Mouse (Mus musculus): Measurements from ENCODE around the gene Dus3l.
A peak's percentile ranks its signal among the peaks of the same experiment; 100 is the strongest.

Gene Dus3l

DNA sequence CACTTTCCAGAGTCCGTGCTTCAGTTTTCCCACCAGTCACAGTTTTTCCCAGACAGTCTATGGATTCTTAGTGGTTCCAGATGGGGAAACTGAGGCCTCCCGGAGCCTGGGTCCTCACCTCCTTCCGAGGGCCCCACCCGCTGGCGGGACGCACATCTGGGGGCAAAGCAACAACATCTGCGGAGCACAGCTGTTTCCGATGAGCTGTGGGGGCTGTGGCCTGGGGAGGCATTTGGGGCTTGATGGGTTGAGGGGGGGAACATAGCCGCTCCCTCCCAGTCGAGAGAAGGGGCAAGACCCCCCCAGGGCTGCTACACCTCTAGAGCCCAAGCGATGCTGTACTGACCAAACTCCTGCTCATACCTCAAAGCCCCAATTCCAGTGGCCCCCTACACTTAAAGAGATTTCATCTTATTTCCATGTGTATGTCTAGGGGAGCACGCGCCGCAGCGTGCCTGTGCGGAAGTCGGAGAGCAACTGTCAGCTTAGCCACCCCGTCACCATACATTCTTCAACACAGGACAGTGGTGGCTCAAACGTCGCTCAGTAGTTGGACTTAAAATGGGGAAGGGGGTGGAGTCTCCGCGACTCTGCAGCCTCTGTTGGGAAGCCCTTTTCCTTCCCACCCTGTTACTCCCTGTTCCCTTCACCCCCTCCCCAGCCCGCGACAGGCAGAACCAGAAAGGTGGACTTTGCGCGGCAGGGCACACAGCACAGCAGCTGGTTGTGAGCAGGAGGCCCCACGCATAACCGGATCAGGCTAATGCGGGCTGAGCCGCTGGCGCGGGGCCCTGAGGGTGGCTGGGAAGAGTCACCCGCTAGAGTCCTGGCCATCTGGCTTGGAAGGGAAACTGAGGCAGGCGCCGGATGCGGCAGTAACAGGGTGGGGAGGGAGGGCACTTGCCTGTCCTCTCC is 10.0 kb upstream of the Dus3l start:
- no peak for DNase-seq (ENCODE audit: extremely low read depth, low read depth)

GRCm38 (mm10) chr17:56756703-56757399 is 7.7 kb upstream of the Dus3l start:
- no peak for DNase-seq (ENCODE audit: extremely low read depth, low read depth)

- DNase-seq (ENCODE audit: extremely low read depth, low read depth) = peak; percentile 37
Observed at GRCm38 (mm10) chr17:56757416-56758123, 7.0 kb upstream of the Dus3l start, which contains the start of gene Nrtn. Nrtn (minus strand) TSS chr17:56757530.

- no peak for DNase-seq (ENCODE audit: extremely low read depth, low read depth)
Observed at GRCm38 (mm10) chr17:56758132-56758531, 6.4 kb upstream of the Dus3l start.

DNA sequence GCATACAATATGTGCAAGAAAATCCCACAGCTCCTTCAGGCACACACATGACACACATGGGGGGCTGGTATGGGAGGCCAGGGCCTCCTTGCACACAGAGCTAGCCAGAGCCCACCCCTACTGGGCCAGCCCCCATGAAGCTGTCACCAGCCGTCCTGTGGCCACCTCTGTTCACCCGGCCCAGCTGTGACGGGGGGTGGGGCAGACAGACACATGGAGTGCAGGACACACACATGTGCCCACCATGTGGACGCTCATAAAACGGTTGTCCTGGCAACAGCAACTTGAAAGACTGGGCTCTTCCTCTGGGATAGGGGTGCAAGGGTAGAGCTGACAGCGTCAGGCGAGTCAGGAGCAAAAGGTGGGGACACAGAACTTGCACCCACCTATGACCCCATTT is 5.3 kb upstream of the Dus3l start:
- DNase-seq (ENCODE audit: extremely low read depth, low read depth) = no peak

DNA sequence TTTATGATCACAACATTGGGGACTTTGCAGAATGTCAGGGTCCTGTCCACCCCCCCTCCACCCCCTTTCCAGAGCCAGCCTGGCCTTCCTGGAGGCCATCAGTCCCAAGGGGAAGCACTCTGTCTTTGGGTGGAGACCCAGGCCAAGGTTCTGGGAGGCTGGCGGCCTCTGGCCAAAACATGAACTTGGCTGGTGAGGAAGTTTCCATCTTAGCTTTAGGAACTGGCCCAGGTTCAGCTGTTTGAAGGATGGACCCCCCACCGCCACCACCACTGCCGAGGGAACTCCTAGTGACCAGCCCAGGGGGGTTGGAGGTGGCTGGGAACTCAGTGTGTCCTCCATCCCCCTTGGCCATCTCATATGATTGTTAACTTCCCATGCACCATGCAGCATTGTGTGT is 3.5 kb upstream of the Dus3l start:
- DNase-seq (ENCODE audit: extremely low read depth, low read depth) = no peak

GRCm38 (mm10) chr17:56761991-56762410 is 2.6 kb upstream of the Dus3l start:
- DNase-seq (ENCODE audit: extremely low read depth, low read depth) = peak; percentile 85

GRCm38 (mm10) chr17:56762769-56763731 is 1.5 kb upstream of the Dus3l start:
- peak; percentile 95 for DNase-seq (ENCODE audit: extremely low read depth, low read depth)

DNA sequence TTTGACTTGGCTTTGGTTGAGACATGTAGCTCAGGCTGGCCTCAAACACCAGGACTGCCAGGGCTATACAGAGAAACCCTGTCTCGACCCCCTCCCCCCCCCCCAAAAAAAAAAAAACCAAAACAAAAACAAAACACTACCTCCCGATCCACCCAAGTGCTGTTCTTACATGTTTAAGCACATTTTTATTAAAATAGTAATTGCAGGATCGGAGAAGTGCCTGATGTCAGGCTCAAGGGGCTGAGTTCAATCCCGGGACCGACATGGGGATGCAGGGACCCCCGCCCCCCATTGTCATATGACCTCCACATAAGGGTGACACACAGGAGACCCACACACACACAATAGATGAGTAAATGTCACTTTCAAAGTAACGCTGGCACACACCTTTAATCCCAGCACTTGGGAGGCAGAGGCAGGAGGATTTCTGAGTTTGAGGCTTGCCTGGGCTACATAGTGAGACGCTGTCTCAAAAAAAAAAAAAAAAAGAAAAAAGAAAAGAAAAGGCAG is 761 bp upstream of the Dus3l start:
- DNase-seq (ENCODE audit: extremely low read depth, low read depth) = no peak

DNA sequence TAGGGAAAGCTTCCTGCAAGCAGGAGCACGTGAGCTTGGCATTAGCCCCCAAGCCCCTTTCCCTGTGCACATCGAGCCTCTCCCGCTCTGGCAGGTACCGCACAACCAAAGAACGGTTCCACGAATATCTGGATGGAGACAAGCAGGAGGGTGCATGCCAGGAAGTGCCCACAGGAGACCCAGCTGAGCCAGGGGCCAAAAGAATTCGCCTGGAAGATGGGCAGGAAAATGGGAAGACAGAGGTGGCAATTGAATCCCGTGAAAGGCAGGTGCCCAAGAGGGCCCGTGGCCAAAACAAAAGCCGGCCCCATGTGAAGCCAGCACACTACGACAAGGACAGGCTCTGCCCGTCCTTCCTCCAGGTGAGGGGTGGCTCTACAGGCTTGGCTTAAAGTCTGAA is 874 bp downstream of the Dus3l start:
- no peak for DNase-seq (ENCODE audit: extremely low read depth, low read depth)

DNA sequence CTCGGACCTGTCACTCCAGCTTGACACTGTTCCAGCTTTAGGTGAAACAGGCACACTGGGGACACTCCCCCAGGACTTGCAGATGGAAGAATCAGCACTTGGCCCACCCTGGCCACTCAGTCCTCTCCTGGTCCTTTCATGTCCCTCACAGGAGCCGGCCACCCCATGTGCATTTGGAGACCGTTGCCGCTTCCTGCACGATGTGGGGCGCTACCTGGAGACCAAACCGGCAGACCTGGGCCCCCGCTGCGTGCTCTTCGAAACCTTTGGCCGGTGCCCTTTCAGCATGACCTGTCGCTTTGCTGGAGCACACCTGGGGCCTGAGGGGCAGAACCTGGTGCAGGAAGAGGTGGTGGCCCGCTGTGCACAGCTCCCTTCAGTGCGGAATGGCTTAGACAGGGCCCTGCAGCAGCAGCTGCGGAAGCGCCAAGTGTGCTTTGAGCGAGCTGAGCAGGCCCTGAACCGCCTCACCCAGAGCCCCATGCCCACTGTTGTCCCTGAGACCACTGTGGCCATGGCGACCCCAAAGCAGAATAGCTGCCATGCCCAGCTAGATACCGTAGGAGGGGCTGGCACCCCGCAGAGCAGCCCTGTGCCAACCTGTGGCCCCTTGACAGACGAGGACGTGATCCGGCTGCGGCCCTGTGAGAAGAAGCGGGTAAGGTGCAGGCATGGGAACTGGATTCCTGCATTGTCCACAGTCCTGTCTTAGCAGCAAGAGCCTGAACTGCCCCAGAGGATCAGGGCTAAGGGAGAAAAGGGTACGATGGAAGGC is 2.3 kb downstream of the Dus3l start:
- DNase-seq (ENCODE audit: extremely low read depth, low read depth) = no peak

DNA sequence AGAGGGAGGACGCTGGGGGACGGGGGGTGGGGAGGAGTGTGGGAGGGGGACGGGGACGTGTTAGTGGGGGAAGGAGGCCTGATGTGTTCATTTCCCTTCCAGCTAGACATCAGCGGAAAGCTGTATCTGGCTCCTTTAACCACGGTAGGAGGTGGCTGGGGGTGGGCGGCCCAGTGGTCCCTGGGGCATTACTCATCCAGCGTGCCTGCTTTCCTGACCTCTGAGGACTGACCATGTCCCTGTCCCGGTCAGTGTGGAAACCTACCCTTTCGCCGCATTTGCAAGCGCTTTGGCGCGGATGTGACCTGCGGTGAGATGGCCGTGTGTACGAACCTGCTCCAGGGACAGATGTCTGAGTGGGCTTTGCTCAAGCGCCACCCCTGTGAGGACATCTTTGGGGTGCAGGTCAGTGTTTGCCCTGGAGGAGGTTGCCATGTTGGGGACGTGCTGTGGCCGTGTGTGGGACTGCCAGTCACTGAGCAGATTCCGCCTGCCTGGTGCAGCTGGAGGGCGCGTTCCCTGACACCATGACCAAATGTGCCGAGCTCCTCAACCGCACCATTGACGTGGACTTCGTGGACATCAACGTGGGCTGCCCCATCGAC is 3.1 kb downstream of the Dus3l start:
- no peak for DNase-seq (ENCODE audit: extremely low read depth, low read depth)

DNA sequence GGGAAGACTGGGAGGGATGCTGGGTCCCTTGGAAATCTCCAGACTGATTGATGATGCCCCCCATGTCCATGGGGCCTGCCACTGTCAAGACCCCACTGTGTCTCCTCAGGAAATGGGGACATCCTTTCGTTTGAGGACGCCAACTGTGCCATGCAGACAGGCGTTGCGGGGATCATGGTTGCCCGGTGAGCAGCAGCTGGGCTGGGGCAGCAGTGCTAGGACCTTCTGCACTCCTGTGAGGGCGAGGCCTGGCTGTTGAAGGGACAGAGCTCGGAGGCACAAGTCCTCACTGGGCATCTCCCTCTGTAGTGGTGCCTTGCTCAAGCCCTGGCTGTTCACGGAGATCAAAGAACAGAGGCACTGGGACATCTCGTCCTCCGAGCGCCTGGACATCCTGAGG is 4.4 kb downstream of the Dus3l start:
- no peak for DNase-seq (ENCODE audit: extremely low read depth, low read depth)

DNA sequence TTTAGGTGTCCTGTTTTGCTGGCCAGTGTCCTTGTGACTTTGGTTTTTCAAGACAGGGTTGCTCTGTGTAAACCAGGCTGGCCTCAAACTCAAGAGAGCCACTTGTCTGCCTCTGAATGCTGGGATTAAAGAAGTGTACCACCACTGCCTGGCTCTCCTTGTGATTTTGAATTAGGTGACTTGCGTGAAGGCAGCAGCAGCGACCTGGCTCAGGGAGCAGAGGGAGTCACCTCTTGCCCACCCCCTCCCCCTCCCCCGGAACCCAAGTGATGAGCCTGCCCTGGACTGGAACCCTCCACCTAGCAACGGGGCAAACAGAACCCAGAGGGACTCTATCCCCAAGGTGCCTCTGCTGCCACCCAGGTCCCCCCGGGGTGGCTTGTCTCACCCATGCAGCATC is 5.4 kb downstream of the Dus3l start, which contains the start of gene Prr22:
Gene Prr22 (plus strand): TSS at position 301 of the 400 bp plus-strand sequence.
- DNase-seq (ENCODE audit: extremely low read depth, low read depth) = no peak

- DNase-seq (ENCODE audit: extremely low read depth, low read depth) = no peak
Observed at GRCm38 (mm10) chr17:56777568-56777967, 13.0 kb downstream of the Dus3l start.

DNA sequence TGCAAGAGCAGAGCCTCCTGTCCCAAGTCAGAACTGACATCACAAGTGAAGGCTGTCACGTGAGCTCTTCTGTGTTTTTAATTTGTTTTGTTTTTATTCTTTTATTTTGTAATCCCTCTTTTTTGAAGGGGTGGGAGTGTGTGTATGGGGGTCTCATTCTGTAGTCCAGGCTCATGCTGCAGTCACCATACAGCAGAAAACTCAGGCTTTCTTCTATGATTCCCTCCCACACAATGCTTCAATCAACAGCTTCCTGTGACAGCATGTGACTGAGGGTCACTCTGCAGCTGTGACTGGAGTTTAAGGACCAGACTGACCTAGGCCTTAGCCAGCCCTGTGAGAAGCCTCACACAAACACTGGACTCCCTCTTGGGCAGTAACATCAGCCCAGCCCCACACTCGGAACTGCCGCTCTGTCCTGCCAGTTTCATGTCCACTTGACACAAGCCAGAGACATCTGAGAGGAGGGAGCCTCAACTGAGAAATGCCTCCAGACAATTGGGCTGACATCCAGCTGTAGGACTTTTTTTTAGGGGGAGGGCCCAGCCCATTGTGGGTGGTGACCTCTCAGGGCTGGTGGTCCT is 14.3 kb downstream of the Dus3l start:
- no peak for DNase-seq (ENCODE audit: extremely low read depth, low read depth)

DNA sequence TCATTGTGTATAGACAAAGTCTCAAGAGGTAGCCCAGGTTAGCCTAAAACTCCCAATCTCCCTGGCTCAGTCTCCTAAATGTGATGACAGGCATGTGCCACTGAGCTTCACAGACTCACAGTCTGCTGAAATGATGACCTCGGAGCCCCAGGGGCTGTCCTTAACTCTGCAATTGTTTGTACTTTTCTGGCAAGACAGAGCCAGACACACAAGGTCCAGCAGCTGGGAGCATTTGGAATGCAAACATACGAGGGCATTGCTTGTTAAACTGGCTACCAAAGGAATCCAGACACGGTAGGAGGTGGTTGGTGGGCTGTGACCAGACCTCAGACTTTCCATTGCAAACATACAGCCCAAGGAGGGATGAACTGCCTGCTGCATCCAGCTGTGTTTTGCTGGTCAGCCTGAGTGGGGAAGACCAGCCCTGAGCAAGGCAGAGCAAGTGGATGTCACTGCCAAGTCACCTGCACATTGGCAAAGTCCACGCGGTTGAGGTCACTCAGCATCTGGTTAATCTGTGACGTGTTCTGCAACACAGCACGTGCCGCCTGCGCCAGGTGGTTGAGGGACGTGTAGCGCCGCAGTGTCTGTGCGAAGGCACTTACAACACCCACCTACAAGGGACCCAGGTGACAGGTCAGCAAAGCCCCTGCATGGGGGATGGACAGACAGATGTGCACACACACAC is 15.9 kb downstream of the Dus3l start:
- DNase-seq (ENCODE audit: extremely low read depth, low read depth) = no peak

GRCm38 (mm10) chr17:56788886-56789285 is 24.3 kb downstream of the Dus3l start:
- DNase-seq (ENCODE audit: extremely low read depth, low read depth) = no peak
